ENCODE assay signal across 10 mouse cellular contexts in genomic region chr10:83819950-83820275, GRCm38 (mm10).
A peak's percentile ranks its signal among the peaks of the same experiment; 100 is the strongest.
DNase-seq lines count a peak whose midpoint lies in the region; ATAC-seq and TF ChIP-seq lines count a peak whose summit lies in the region.
"Had no signal": no experiment of that assay in that cellular context is flagged by ENCODE, and none has a peak within 500 bp of the region (broad histone marks: within the 10 kb centered on the region; RNA-seq: fewer than 3 reads in every experiment).

No protein-coding gene starts in this region.

- H3K4me2 ChIP-seq in hindbrain, embryonic 11.5 days (replicated peaks; ENCODE audit: low read depth, low read length): no peak overlapping the region
- peak overlapping the region; percentile 14; the same call in 1 of the 2 replicates for H3K4me2 ChIP-seq in embryonic facial prominence, embryonic 12.5 days (replicated peaks)
- peak overlapping the region; percentile 25; the same call in 1 of the 2 replicates for H3K4me2 ChIP-seq in forebrain, postnatal 0 days (ENCODE audit: low read depth)
- peak overlapping the region; percentile 40; the same call in 1 of the 2 replicates for H3K4me2 ChIP-seq in midbrain, embryonic 15.5 days

- H3K4me3 ChIP-seq in hindbrain, embryonic 10.5 days: no peak overlapping the region
- no peak overlapping the region for H3K4me3 ChIP-seq in hindbrain, embryonic 11.5 days (ENCODE audit: low read depth, low read length)
- no peak overlapping the region for H3K4me3 ChIP-seq in embryonic facial prominence, embryonic 12.5 days
- H3K4me3 ChIP-seq in forebrain, postnatal 0 days (ENCODE audit: low read depth, low read length): no peak overlapping the region
- H3K4me3 ChIP-seq in midbrain, embryonic 15.5 days: no peak overlapping the region
- H3K4me3 ChIP-seq: embryonic facial prominence, embryonic 15.5 days had no signal

- TF ChIP-seq CTCF in forebrain, postnatal 0 days (IDR thresholded peaks at IDR 0.05; ENCODE audit: low read depth): no peak

- DNase-seq in hindbrain, embryonic 10.5 days (ENCODE audit: low spot score): no peak
- no peak for DNase-seq in hindbrain, embryonic 11.5 days (ENCODE audit: low spot score)
- DNase-seq in forebrain, postnatal 0 days: no peak
- no peak for DNase-seq in gastrocnemius, postnatal 10 days
- DNase-seq in urinary bladder, adult 18-20 months (ENCODE audit: low spot score in 2 of 2): no peak

- no peaks in the 10 kb centered on the region for H3K36me3 ChIP-seq in hindbrain, embryonic 10.5 days
- H3K36me3 ChIP-seq in hindbrain, embryonic 11.5 days (ENCODE audit: control insufficient read depth, insufficient read depth, low read length): no peaks in the 10 kb centered on the region
- no peaks in the 10 kb centered on the region for H3K36me3 ChIP-seq in embryonic facial prominence, embryonic 12.5 days
- H3K36me3 ChIP-seq in forebrain, postnatal 0 days (ENCODE audit: insufficient read depth): no peaks in the 10 kb centered on the region
- no peaks in the 10 kb centered on the region for H3K36me3 ChIP-seq in midbrain, embryonic 15.5 days (replicated peaks)
- H3K36me3 ChIP-seq: embryonic facial prominence, embryonic 15.5 days; kidney, embryonic 15.5 days had no signal

- H3K27me3 ChIP-seq in hindbrain, embryonic 10.5 days (ENCODE audit: insufficient read depth, poor library complexity, severe bottlenecking): peaks cover 9% of the 10 kb centered on the region; the same call in 1 of the 2 replicates
- H3K27me3 ChIP-seq in hindbrain, embryonic 11.5 days (ENCODE audit: control insufficient read depth, insufficient read depth, low read length): no peaks in the 10 kb centered on the region
- no peaks in the 10 kb centered on the region for H3K27me3 ChIP-seq in embryonic facial prominence, embryonic 12.5 days
- no peaks in the 10 kb centered on the region for H3K27me3 ChIP-seq in forebrain, postnatal 0 days (ENCODE audit: insufficient read depth, low read length)
- H3K27me3 ChIP-seq in midbrain, embryonic 15.5 days (replicated peaks): no peaks in the 10 kb centered on the region
- H3K27me3 ChIP-seq: embryonic facial prominence, embryonic 15.5 days had no signal

- ATAC-seq in hindbrain, embryonic 11.5 days (ENCODE audit: low FRiP score): no peak
- ATAC-seq in embryonic facial prominence, embryonic 12.5 days (ENCODE audit: insufficient number of reproducible peaks, insufficient read depth, low FRiP score, low TSS enrichment): 0 out of 2 replicates have a peak, but pooled peaks have one; percentile 52
- no peak; the same call in 1 of the 2 replicates for ATAC-seq in forebrain, postnatal 0 days
- ATAC-seq in midbrain, embryonic 15.5 days (replicated peaks): peak; percentile 72; the same call in 1 of the 2 replicates
- ATAC-seq: inflammation-experienced regulatory T-cells, adult 6 months had no signal

- H3K9me3 ChIP-seq in hindbrain, embryonic 10.5 days: 0 out of 2 replicates have a peak, but pooled peaks cover 3% of the 10 kb centered on the region
- no peaks in the 10 kb centered on the region for H3K9me3 ChIP-seq in hindbrain, embryonic 11.5 days (ENCODE audit: control insufficient read depth, low read length)
- H3K9me3 ChIP-seq in embryonic facial prominence, embryonic 12.5 days: no peaks in the 10 kb centered on the region
- H3K9me3 ChIP-seq in forebrain, postnatal 0 days (ENCODE audit: low read length): no peaks in the 10 kb centered on the region
- H3K9me3 ChIP-seq in midbrain, embryonic 15.5 days: no peaks in the 10 kb centered on the region
- H3K9me3 ChIP-seq: embryonic facial prominence, embryonic 15.5 days; kidney, embryonic 15.5 days had no signal

- H3K27ac ChIP-seq in hindbrain, embryonic 10.5 days: peak overlapping the region; percentile 42; the same call in 1 of the 2 replicates
- H3K27ac ChIP-seq in hindbrain, embryonic 11.5 days (ENCODE audit: low read depth, low read length): no peak overlapping the region
- no peak overlapping the region for H3K27ac ChIP-seq in embryonic facial prominence, embryonic 12.5 days
- H3K27ac ChIP-seq in forebrain, postnatal 0 days (ENCODE audit: low read depth, low read length): no peak overlapping the region
- no peak overlapping the region for H3K27ac ChIP-seq in midbrain, embryonic 15.5 days
- H3K27ac ChIP-seq: embryonic facial prominence, embryonic 15.5 days; kidney, embryonic 15.5 days had no signal

- H3K4me1 ChIP-seq in hindbrain, embryonic 10.5 days (replicated peaks): peaks cover 29% of the 10 kb centered on the region
- no peaks in the 10 kb centered on the region for H3K4me1 ChIP-seq in hindbrain, embryonic 11.5 days (replicated peaks; ENCODE audit: control insufficient read depth, insufficient read depth, low read length)
- H3K4me1 ChIP-seq in embryonic facial prominence, embryonic 12.5 days: peaks cover 3% of the 10 kb centered on the region; the same call in 1 of the 2 replicates
- H3K4me1 ChIP-seq in forebrain, postnatal 0 days (ENCODE audit: insufficient read depth): no peaks in the 10 kb centered on the region
- peaks cover 7% of the 10 kb centered on the region for H3K4me1 ChIP-seq in midbrain, embryonic 15.5 days

- 67% methylated on average over 8 of the region's 8 CpGs for WGBS in hindbrain, embryonic 10.5 days
- WGBS in hindbrain, embryonic 11.5 days: 66% methylated on average over 8 of the region's 8 CpGs
- 71% methylated on average over 8 of the region's 8 CpGs for WGBS in embryonic facial prominence, embryonic 12.5 days
- 58% methylated on average over 8 of the region's 8 CpGs for WGBS in forebrain, postnatal 0 days
- WGBS in midbrain, embryonic 15.5 days: 64% methylated on average over 8 of the region's 8 CpGs

- no peak overlapping the region for H3K9ac ChIP-seq in hindbrain, embryonic 11.5 days (ENCODE audit: low read depth, low read length)
- no peak overlapping the region for H3K9ac ChIP-seq in embryonic facial prominence, embryonic 12.5 days
- H3K9ac ChIP-seq in forebrain, postnatal 0 days: no peak overlapping the region
- H3K9ac ChIP-seq in midbrain, embryonic 15.5 days: no peak overlapping the region
- H3K9ac ChIP-seq: embryonic facial prominence, embryonic 15.5 days; kidney, embryonic 15.5 days had no signal

Comparison
In these comparisons a context has a peak if more than half of its experiments do, and no peak if none do; other contexts are left out.
1. ATAC-seq: peak in embryonic facial prominence, embryonic 12.5 days (single experiment) and midbrain, embryonic 15.5 days (single experiment); none in hindbrain, embryonic 11.5 days (single experiment) and forebrain, postnatal 0 days (single experiment).